Mouse (Mus musculus) testis, adult 2 months (tissue): ENCODE data around the gene Cfap126.

ENCODE experiments used
- CTCF ChIP-seq: fragments of 200-500 bp; IDR thresholded peaks from 2 replicates; pipeline ENCODE4 v1.5.1; 2012; ENCODE audit warnings: low read depth, mild to moderate bottlenecking, inconsistent platforms, low read length, moderate library complexity; ENCODE audit not compliant: control insufficient read depth, insufficient read depth, insufficient replicate concordance
- POLR2A ChIP-seq: fragments of 200-500 bp; IDR thresholded peaks from 2 replicates; pipeline ENCODE4 v1.6.1; 2012; ENCODE audit warnings: low read depth, mild to moderate bottlenecking, inconsistent platforms, low read length, moderate library complexity; ENCODE audit not compliant: control insufficient read depth

DNA sequence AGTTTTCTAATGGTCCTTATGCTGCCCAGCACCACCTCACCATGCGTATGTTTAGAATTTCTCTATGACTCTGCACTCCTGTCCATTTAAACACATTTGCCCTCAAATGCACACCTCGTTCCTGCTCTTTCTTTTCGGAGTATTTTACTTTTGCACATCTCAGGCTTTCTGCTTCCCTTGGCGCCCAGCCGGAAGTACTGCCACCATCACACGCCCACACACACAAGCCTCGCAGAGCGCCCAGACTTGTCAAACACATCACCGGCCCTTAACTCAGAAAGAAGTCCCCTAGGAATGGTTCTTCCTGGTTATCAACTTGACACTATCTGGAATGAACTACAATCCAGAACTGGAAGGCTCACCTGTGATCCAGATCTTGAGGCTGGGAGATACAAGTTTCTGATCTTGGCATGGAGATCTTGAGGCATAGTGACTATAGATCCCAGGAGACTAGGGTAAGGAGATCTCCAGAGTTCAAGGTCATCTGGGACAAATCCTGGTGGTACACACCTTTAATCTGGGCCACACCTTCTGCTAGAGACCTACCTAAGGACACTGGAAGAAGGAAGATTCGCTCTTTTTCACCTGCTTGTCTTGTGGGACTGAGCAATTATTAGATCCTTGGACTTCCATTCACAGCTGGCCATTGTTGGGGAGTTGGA lies 10.4 kb upstream of the Cfap126 start:
- no peak for TF ChIP-seq CTCF
- TF ChIP-seq POLR2A = no peak
